Mouse (Mus musculus): ENCODE results near the gene Fancl. TPM values are rescaled to one million over a fixed set of nuclear protein-coding genes. Genes with fewer than 3 reads are reported as not detected.

The Fancl gene
- polyA plus RNA-seq, 3 experiments from 2014 or later, result 14.8 to 32.9 (median 25.6) TPM

DNA sequence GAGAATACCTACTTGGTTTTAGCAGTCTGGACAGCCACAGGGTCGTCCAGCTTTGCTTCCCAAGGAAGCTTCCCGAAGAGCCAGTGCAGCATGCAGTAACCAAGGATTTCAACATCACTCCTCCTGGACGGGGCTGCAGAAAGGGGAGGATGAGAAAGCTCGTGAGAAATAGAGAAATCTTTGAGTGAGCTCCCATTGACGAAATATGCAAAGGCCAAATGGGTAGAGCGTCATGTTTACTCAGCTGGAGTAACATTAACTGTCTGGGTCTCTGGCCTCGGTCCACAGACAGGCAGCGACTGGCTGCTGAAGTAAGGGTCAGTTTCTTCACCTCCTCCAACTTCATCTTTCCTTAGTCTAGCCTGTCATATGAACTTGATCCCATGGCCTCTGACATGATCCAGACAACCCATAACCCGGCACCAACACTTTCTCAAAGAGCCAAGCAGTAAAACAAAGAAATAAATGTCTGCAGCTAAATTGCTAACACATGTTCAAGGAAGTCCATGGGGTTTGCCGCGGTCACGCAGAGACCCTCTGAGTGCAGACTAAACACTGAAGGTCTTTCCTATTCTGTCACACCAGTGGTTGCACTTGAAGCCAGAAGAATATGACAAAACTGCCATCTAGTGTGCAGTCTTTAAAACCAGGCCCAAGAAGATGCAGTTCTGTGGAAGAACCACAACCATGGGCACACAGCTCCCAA is 104.0 kb downstream of the Fancl start:
- no peak for ATAC-seq

DNA sequence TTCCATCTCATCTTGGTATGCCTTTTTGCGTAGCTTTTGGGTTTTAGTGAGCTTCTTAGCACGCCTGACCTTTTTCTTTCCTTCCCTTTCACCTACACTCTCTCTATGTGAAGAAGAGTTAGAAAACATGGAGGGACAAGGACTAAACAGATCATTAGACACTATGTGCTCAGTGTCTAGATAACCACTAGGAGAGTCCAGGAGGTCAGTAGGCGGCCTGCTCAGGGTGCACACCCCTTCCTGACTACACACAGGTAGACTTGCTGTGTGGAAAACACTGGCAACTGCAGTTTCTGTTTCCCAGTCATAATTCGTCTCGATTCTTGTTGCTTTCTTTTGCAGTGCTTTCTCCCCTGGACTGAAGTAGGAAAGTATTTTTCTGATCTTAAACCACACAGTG is 110.0 kb downstream of the Fancl start:
- ATAC-seq, result no peak

- ATAC-seq, result no peak
These were observed 127.7 kb downstream of the Fancl start for GRCm38 (mm10) chr11:26513683-26514082.

GRCm38 (mm10) chr11:26516086-26516485 is 130.2 kb downstream of the Fancl start:
- no peak for ATAC-seq

GRCm38 (mm10) chr11:26518991-26519390 is 133.1 kb downstream of the Fancl start:
- no peak for ATAC-seq

Other genes starting within 250 kb of the Fancl start
- gene 5730522E02Rik, start 175.4 kb upstream of the Fancl start, polyA plus RNA-seq (2017; shearing (Covaris generic)), result not detected
- not detected for gene Gm6899, start 207.1 kb downstream of the Fancl start, polyA plus RNA-seq (2017; shearing (Covaris generic))
- gene Vrk2, start 207.9 kb downstream of the Fancl start, polyA plus RNA-seq (2017; shearing (Covaris generic)), result 10 to 100 TPM; 51.5 to 73.4 (median 59.2) TPM

Data from inflammation-experienced regulatory T-cells, adult 6 months (primary cell).